Mouse (Mus musculus) heart, adult 18-20 months (tissue): ENCODE measurements around the gene Pgc. TPM values are rescaled to one million over a fixed set of nuclear protein-coding genes. Genes with fewer than 3 reads are reported as not detected.

Source experiments
- DNase-seq, 2 experiments: peaks; one replicate each; pipeline ENCODE4 v3.0.0; 2021 to 2022; ENCODE audit warnings: mixed read lengths in 1 of 2
- total RNA-seq, 2 experiments: library from RNA; stranded (reverse); gene quantifications; 2 replicates each; pipeline ENCODE4 v1.2.3; 2021

Gene Pgc
- total RNA-seq, 2 experiments from 2014 or later: not detected

GRCm38 (mm10) chr17:47708972-47709371 is 17.7 kb upstream of the Pgc start:
- DNase-seq: no peak

- no peak for DNase-seq
Observed at GRCm38 (mm10) chr17:47710036-47710435, 16.6 kb upstream of the Pgc start.

- DNase-seq: no peak
Observed at GRCm38 (mm10) chr17:47711883-47712282, 14.8 kb upstream of the Pgc start.

GRCm38 (mm10) chr17:47712889-47713571 is 13.6 kb upstream of the Pgc start:
- no peak for DNase-seq

DNA sequence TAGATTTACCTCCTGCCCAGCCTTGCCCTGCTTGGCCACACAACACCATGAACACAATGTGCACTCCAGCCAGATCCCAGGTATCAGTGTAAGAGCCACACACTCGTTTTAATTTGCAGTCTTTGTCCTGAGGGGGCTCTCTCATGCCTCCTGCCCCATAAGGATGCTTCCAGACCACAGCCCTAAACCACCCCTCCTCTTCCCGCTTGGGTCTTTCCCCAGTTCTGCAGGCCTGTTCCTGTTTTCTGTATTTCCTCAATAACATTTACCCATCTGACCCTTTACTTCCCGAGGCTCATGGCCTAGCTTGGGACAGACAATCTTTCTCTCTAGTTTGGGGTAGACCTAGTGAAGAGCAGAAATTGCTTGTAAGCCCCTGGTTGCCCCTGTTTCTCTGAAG is 11.6 kb upstream of the Pgc start:
- no peak for DNase-seq

DNA sequence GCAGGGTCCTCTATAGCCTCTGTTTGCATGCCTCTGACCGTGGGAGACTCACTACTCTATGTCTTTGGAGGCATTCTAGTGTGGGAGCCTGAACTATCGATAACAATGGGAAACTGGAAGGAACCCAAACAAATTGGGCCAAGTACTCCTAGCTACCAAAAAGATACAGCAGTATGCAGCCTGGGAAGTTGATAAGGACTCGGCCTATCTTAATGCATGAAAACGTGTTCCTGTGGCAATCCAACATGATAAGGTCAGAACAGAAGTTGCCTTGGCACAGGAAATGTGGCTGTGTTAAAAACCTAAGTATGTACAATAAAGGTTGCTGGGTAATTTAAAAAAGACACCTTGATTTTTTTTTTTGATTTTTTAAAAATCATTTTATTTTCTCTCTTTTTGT is 5.5 kb upstream of the Pgc start:
- DNase-seq: peak in 1 of 2 experiments; percentile 42

DNA sequence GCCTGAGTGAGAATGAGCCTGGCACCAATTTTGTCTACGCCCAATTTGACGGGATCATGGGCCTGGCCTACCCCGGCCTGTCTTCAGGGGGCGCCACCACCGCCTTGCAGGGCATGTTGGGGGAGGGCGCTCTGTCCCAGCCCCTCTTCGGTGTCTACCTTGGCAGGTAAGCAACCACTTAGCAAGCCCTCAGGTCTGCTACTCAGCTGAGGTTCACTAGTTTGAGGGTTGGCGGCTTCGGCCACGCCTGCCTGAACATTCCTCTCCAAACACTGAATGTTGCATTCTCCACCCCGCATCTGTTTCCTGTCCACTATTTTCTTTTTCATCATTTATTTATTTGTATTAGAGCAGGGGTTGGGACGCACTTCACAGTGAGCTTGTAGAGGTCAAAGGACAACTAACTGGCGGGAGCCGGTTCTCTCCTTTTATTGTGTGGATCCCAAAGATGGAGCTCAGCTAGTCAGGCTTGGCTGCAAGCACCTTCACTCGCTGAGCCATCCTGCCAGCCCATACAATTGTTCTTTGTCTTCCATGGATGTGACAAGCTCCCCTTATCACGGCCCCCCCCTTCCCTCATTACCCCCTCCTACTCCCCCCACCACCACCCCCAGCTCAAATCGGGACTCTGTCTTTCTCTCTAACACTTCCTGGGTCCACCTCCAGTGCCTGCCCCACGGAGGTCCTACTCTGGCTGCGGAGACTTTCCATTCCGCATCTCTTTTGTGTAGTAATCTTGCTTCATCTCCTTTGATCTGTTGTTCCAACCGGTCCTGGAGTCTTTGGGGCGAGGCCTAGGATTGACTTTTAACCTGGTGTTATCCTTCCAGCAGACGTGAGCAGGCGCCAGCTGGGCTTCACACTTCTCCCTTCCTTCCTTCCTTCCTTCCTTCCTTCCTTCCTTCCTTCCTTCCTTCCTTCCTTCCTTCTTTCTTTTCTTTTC is 4.3 kb downstream of the Pgc start:
- DNase-seq: no peak

- DNase-seq: no peak
Observed at GRCm38 (mm10) chr17:47735553-47736100, 9.0 kb downstream of the Pgc start.

DNA sequence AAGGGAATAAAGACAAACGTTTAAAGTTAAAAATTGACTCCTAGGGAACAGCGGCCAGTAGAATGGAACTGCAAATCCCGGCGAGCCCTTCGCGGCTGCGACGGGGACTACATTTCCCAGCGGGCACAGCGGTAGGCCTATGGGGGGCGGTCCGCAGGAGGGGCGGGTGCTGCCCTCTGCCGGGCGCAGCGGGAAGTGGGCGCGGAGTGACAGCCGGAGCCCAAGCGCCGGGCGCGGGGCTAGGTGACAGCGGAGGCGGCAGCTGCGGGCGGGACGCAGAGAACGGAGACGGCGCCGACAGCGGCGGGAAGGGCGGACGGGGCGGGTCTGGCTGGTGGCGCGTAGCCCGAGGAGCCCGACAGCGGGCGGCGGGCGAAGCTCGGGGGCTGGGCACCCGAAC is 10.2 kb downstream of the Pgc start, which contains the start of gene Tfeb:
Tfeb (plus strand) TSS at position 175 of the 400 bp plus-strand sequence.
- DNase-seq: peak; percentile 97 to 98

GRCm38 (mm10) chr17:47737271-47738065 is 10.8 kb downstream of the Pgc start:
- DNase-seq: peak; percentile 94 to 96

DNA sequence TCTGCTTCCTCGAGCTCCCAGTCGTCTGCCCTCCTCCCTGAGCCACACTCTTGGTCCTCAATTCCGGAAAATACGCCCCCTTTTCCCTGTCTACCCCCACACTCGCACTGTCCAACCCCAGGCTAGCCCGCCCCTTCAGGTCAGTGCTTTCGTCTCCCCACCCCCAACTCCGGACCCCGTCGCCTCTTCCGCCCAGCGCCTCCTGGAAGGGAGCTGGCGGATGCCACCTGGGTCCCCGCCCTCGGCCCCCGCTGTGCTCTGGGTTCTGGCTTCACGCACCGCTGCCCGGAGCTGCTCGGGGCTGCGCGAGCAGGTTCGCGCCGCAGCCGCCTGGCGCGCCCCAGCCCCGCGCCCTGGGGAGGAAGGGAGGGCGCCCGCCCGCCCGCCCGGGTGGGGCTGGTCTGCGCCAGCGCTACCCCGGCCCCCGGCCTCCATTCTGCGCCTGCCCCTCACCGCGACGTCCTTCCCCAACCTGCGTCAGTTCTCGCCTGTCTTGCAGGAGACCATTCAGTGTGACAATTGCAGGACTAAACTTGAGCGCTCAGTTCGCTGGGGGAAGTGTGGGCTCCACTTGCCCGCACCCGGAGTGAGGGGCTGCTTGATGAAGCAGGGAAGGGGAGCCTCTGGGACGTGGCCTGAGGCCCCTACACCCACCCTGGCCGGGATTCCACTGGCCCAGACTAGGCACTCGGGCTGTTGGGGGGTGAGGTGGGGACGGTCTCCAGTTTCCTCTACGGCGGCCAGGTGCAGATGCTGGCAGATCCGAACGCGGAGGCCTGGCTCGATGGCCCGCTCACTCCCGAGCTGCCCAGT is 11.6 kb downstream of the Pgc start:
- peak; percentile 57 to 73 for DNase-seq

- peak; percentile 37 to 45 for DNase-seq
Observed at GRCm38 (mm10) chr17:47738879-47739798, 12.5 kb downstream of the Pgc start.

DNA sequence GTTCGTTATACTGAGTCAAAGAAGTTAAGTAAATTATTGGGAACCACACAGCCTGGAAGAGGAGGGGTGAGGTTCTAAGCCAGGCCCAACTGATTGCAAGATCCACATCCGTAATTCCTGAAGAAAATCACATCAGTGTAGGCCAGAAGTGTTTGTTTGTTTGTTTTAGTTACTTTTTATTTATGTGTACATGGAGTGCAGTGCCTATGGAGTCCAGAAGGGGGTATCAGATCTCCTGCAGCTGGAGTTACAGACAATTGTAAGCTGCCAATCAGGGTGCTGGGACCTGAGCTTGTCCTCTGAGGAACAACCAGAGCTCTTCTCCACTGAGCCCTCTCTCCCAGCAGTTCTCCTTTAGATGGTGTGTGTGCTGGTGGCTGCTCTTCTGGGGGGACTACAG is 13.5 kb downstream of the Pgc start:
- DNase-seq: no peak

- no peak for DNase-seq
Observed at GRCm38 (mm10) chr17:47742991-47743734, 16.5 kb downstream of the Pgc start.

- no peak for DNase-seq
Observed at GRCm38 (mm10) chr17:47744086-47744485, 17.4 kb downstream of the Pgc start.

GRCm38 (mm10) chr17:47744746-47745368 is 18.2 kb downstream of the Pgc start:
- no peak for DNase-seq

GRCm38 (mm10) chr17:47748791-47749553 is 22.3 kb downstream of the Pgc start:
- DNase-seq: peak; percentile 73 to 78

DNA sequence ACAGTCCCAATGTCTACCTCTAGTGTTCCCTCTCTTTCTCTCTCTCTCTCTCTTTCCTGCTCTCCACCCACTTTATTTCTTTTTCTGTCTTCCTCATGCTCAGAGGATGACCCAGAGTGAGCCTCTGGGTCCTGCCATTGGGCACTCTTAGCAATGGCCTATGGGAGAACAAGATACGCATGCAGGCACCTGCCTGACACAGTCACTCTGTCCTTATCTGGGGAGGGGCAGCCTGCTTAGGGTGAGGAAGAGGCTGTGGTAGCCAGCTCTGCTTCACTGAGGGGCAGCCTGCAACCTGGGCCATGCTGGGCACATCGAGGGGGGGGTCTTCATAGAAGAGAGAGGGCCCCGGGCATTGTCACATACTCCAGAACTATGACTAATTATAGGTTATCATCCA is 23.0 kb downstream of the Pgc start:
- DNase-seq: no peak
